Mouse (Mus musculus) 3134 (cell line): ENCODE results near the gene Slc16a7.

Experiments used
- DNase-seq: peaks from one replicate; pipeline ENCODE4 v3.0.0-alpha.2; 2011; ENCODE audit warnings: low spot score; ENCODE audit not compliant: insufficient read length; ENCODE audit errors: extremely low read depth

Gene Slc16a7

DNA sequence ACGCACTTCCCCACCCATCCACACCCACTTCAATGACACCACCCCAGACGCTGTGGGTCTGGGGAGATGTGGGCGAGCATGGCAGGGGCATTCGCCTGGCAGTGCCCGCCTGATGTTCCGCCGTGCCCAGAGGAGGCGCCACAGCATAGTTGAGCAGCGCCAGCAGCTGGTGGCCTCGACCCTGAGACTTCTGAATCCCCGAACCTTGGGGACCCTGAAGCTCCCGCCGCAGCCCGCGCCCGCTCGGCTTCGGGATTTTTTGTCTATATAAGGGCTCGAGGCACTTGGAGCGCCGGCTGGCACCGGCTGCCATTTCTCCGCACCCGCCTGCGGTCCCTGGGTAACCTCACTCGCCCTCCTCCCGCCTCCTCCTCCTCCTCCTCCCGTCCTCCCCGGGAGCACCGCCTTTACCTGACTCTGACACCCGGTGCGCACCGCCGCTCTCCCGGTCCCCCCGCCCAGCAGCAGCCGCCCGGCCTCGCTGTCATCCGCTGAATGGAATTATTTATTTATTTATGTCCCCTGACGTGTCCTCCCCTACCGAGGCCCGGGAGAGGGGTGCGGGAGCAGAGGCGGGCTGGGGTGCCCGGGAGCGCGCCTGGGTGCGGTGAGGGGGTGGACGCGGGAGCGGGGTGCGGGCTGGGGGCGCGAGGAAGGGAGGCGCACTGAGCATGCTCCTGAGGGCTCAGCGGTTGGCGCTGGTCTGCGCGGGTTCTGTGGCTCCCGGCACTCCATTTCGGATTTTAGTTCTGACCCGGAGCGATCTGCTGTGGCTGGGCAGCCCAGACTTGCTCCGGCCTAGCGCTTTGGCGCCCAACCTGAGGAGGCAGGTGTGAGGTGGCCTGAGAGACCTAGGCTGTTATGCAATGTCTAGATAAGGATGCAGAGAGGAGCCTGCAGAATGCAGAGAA lies at the start of gene Slc16a7:
Slc16a7 (minus strand) TSS at position 590 of the 911 bp plus-strand sequence.
- peak; percentile 14 for DNase-seq

- DNase-seq = no peak
Measured at GRCm38 (mm10) chr10:125418795-125419194, 29.5 kb upstream of the Slc16a7 start.

GRCm38 (mm10) chr10:125399796-125400195 lies 10.5 kb upstream of the Slc16a7 start:
- no peak for DNase-seq

GRCm38 (mm10) chr10:125390011-125390410 lies 746 bp upstream of the Slc16a7 start:
- no peak for DNase-seq

GRCm38 (mm10) chr10:125388481-125388875 lies 787 bp downstream of the Slc16a7 start:
- DNase-seq = no peak

DNA sequence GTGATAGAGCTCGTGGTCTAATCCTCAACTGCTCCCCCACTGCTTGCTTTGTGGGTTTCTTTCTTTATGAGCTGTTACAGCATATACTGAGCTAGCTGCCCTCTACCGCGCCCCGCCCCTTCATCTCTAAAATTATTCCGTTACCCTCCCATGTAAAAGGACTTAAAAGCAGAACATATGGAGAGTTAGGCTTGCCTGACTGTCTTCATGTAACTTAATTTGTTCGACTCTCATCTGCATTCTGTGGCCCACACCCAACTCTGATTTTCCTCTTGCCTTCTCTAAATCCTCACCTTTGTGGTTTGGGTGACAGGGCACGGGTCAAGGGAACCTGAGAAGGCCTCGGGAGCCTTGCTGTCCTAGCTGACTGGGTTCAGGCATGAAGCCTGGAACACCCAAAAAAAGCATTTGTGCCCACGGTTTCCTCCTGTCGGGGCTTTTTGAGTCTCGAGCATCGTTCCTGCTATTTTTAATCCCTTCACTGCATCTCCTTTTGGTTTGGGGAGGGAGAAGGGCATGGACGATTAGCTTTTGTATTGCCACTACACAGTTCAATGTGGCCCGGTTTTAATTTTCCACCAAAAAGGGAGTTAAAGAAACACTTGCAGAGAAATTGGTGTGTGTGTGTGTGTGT lies 1.4 kb downstream of the Slc16a7 start:
- DNase-seq = no peak

GRCm38 (mm10) chr10:125375526-125375925 lies 13.7 kb downstream of the Slc16a7 start:
- DNase-seq = no peak

- no peak for DNase-seq
Measured at GRCm38 (mm10) chr10:125372666-125373065, 16.6 kb downstream of the Slc16a7 start.

- no peak for DNase-seq
Measured at GRCm38 (mm10) chr10:125371451-125371850, 17.8 kb downstream of the Slc16a7 start.

DNA sequence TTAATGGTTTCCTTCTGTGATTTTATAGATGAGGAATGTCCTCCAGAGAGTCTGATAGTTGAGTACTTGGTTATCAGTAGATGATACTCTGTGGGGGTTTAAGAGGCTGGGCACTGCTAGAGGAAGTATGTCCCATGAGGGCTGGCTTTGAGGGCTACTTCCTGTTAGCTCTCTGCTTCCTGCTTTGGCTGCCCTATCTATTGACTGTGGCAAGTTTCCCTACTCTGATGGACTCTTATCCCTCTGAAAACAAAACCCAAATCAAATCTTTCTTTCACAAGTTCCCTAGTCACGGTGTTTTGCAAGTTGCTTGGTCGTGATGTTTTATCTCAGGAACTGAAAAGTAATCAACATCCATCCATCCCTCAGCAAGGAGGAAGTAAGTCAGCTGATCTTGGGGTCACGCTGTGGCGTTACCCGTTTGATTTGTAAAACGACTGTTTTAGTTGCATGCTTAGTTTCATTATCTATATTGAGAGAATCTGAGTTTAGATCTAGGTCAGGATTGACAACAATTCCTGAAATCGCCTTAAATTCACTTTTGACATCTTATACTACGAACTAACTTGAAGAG lies 19.1 kb downstream of the Slc16a7 start:
- DNase-seq = no peak

DNA sequence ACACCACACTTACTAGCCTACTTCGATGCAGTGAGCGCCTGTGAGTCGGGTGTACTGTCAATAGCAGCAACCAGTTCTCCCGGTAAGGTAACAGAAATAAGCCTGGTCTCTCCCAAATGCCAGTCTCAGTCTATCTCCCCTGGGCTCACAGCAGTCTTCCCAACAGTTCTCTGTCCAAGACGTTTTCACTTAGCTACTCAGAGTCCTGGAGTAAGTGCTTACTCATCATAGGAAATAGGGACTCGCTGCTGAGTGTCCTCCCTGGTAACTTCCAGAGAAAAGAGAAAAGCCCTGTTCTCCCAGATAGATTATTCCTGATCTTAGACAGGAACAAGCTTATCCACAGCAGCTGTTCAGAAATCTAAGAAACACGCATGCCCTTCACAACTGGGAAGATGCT lies 30.8 kb downstream of the Slc16a7 start:
- no peak for DNase-seq

DNA sequence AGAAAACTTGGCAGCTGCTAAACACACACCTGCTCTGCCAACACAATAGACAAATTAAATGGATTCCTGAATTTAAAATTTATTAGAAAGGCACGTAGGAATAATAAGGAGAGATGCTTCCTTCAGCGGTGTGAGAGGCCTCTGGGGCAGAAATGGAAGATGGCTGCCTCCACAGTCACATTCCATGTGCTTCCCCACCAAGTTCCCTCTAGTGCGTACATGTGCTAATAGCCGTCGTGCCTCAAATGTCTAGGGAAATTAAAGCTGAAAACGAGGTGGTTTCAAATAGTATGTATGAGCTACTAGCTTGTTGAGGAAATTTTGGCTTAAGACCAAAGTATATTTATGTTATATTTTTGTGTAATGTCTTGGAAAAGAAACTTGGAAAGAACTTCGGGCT lies 36.5 kb downstream of the Slc16a7 start:
- DNase-seq = no peak

DNA sequence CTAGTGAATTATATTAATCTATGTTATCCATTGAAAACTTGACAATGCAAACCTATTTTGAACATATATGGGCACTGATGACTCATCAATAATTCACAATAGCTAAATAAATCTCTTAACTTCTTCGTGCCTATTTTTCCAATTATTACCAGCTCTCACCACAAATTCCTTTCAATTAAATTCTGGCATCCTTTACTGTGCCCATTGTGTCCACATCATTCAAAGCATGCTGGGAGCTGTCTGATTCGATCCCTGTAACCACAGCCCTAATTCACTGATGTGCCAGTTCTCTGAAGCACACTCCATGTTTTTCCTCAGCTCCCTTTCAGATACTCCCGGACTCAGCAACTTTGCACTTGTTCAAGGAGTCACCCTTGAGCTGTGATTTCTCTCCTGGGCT lies 41.1 kb downstream of the Slc16a7 start:
- DNase-seq = no peak

DNA sequence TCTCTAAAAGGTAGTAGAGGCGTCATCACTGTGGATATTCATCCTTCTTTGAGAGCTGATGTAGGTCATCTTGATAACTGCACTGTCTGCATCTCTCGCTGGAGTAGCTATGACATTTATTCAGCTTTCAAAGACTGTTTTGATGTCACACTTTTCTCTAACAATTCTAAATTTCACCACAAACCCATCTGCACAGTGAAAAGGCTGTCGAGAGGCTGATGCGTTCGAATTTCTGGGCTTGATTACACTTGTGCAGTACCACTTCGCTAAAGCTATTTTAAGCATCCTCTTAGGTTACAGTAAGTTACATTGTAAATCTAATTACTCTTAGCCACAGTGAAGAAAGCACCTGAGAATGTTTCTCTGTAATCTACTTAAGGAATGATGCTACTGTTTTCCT lies 42.1 kb downstream of the Slc16a7 start:
- DNase-seq = no peak

- no peak for DNase-seq
Measured at GRCm38 (mm10) chr10:125346364-125346763, 42.9 kb downstream of the Slc16a7 start.

DNA sequence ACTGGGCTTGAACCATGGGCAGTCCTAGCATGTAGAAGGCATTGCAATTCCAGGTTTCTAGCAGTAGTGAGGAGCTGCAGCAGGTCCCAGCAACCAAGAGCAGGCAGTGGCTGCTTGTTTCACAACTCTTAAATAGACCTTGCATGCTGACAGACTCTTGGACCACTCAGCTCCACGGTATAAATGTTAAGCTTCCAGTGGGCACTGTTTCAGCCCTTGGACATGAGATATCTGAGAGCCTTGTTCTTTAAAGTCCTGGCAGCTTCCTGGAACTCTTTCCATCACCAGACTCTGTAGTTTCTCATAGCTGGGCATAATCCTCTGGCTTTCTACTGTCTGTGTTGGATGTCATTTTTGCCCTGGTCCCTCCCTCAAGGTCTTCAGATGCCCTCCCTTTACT lies 43.7 kb downstream of the Slc16a7 start:
- no peak for DNase-seq

GRCm38 (mm10) chr10:125342204-125342603 lies 47.1 kb downstream of the Slc16a7 start:
- DNase-seq = no peak

DNA sequence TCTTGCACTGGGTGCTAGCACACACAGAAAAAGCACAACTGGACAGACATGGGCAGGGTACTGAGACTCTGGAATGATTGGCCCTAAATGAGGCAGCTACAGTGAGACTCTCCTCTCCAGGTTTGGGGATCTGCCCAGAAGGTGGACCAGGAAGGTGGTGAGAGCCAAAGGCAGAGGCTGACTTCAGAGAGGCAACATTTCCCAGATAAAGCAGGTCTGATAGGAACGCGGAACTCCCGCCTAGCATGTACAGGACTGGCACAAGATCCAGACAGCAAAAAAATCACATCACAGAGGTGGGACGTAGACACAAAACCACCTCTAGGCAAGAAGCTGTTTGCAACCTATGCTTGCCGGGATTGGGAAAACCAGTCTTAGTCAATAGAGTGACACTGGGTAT lies 55.5 kb downstream of the Slc16a7 start:
- no peak for DNase-seq

- DNase-seq = no peak
Measured at GRCm38 (mm10) chr10:125331334-125331733, 57.9 kb downstream of the Slc16a7 start.

- DNase-seq = no peak
Measured at GRCm38 (mm10) chr10:125328331-125329063, 60.8 kb downstream of the Slc16a7 start.
